Mouse (Mus musculus): ENCODE measurements around the gene Tspoap1. TPM values are rescaled to one million over a fixed set of nuclear protein-coding genes. Genes with fewer than 3 reads are reported as not detected.

Gene Tspoap1
- polyA plus RNA-seq, 1 experiment from 2014 or later = 7.7 TPM

MicroRNAs encoded within 50 kb of the gene (microRNA counts, 519-probe panel; counts per million panel counts)
- 8,584 counts per million, percentile 99 among the panel's probes with 10 or more counts for microRNA mmu-miR-142-3p
- microRNA mmu-miR-142-5p = 3,073 counts per million, percentile 12 among the panel's probes with 10 or more counts

Small RNA genes lying within 50 kb of the gene (microRNA-seq; reads per million reads assigned to microRNA genes)
- not detected for gene Mir142 (ENCODE audit: borderline number of aligned reads)
- not detected for gene Mir142b (ENCODE audit: borderline number of aligned reads)

Other genes with a start within 250 kb of the Tspoap1 start
- not detected in 2 replicates for gene Gm11492, start 193.9 kb upstream of the Tspoap1 start, polyA plus RNA-seq (2014; fragmentation: Nextera tagmentation; extraction: Ambion mirVana)
- 11.1 and 12.8 TPM in 2 replicates for gene Sept4, start 191.6 kb upstream of the Tspoap1 start, polyA plus RNA-seq (2014; fragmentation: Nextera tagmentation; extraction: Ambion mirVana)
- 31.5 and 34.8 TPM in 2 replicates for gene Mtmr4, start 168.4 kb upstream of the Tspoap1 start, polyA plus RNA-seq (2014; fragmentation: Nextera tagmentation; extraction: Ambion mirVana)
- 0.08 and 0.10 TPM in 2 replicates for gene Hsf5, start 143.4 kb upstream of the Tspoap1 start, polyA plus RNA-seq (2014; fragmentation: Nextera tagmentation; extraction: Ambion mirVana)
- gene Rnf43, start 97.8 kb upstream of the Tspoap1 start, polyA plus RNA-seq (2014; fragmentation: Nextera tagmentation; extraction: Ambion mirVana) = 8.2 and 10.0 TPM in 2 replicates
- 233 and 240 TPM in 2 replicates for gene Supt4a, start 23.0 kb upstream of the Tspoap1 start, polyA plus RNA-seq (2014; fragmentation: Nextera tagmentation; extraction: Ambion mirVana)
- gene Mpo, start 33.0 kb downstream of the Tspoap1 start, polyA plus RNA-seq (2014; fragmentation: Nextera tagmentation; extraction: Ambion mirVana) = 190 and 206 TPM in 2 replicates
- not detected in 2 replicates for gene Lpo, start 67.7 kb downstream of the Tspoap1 start, polyA plus RNA-seq (2014; fragmentation: Nextera tagmentation; extraction: Ambion mirVana)
- 7.1 and 9.2 TPM in 2 replicates for gene Mks1, start 92.7 kb downstream of the Tspoap1 start, polyA plus RNA-seq (2014; fragmentation: Nextera tagmentation; extraction: Ambion mirVana)
- gene Epx, start 115.0 kb downstream of the Tspoap1 start, polyA plus RNA-seq (2014; fragmentation: Nextera tagmentation; extraction: Ambion mirVana) = 6.2 and 9.7 TPM in 2 replicates
- not detected in 2 replicates for gene Olfr462, start 131.7 kb downstream of the Tspoap1 start, polyA plus RNA-seq (2014; fragmentation: Nextera tagmentation; extraction: Ambion mirVana)
- gene Olfr463, start 136.8 kb downstream of the Tspoap1 start, polyA plus RNA-seq (2014; fragmentation: Nextera tagmentation; extraction: Ambion mirVana) = not detected in 2 replicates
- gene Olfr464, start 160.4 kb downstream of the Tspoap1 start, polyA plus RNA-seq (2014; fragmentation: Nextera tagmentation; extraction: Ambion mirVana) = not detected in 2 replicates
- gene Dynll2, start 227.0 kb downstream of the Tspoap1 start, polyA plus RNA-seq (2014; fragmentation: Nextera tagmentation; extraction: Ambion mirVana) = 17.7 and 19.4 TPM in 2 replicates